Mouse (Mus musculus): ENCODE measurements at regions not wholly inside any gene's neighbourhood (a gene's known extent, or its start where the extent isn't known, plus 50 kb on each side); places are given as distances from the start of the nearest gene placed in this dataset.

DNA sequence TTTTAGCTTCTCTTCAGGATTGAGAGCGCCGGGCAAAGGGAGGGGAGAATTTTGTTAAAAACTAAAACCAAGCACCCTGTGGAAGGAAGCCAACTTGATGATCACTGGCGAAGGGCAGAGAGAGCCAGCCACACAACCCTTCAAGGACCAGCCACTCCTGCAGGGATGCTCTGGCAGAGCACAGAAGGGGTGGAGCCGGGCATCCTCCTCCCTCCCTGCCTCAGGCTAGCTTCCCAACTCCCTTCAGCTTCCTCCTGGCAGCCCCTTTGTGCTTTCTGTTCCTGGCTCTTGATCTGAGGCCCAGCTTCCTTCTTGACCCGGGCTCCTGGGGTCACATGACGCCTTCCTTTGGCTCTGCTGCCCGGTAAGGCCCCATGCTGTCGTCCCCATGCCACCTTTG, 591.8 kb upstream of the Gm10131 start:
- Histone ChIP-seq H3K4me1 (ENCODE audit: control insufficient read depth, insufficient read depth, insufficient read length, low read length) (no peaks in the 10 kb centered on the region), H3K36me3 (ENCODE audit: control insufficient read depth, insufficient read depth, low read length) (no peaks in the 10 kb centered on the region), H3K4me3 (ENCODE audit: low read depth, low read length) (no peak overlapping the region), H3K27ac (ENCODE audit: insufficient read depth, low read depth, low read length) (no peak overlapping the region), H3K27me3 (ENCODE audit: control insufficient read depth, insufficient read depth, low read length) (no peaks in the 10 kb centered on the region)
- 60% methylated on average over 8 of the region's 8 CpGs for WGBS
- no peak for TF ChIP-seq CTCF (IDR thresholded peaks at IDR 0.05; ENCODE audit: extremely low read depth, insufficient read length, insufficient replicate concordance, low read depth, low read length)

DNA sequence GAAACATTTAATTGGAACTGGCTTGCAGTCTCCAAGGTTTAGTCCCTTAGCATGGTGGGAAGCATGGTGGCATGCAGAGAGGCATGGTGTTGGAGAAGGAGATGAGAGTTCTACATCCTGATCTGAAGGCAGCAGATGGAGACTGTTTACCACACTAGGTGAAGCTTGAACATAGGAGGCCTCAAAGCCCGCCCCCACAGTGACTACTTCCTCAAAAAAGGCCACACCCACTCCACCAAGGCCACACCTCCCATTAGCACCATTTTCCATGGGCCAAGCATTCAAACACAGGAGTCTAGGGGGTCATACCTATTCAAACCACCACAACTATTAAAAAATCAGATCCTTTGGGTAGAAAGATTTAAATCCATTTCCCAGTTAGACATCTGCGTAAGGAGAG, 591.3 kb upstream of the Gm10131 start:
- H3K4me1 ChIP-seq (ENCODE audit: control insufficient read depth, insufficient read depth, insufficient read length, low read length), result no peaks in the 10 kb centered on the region
- no peak overlapping the region for H3K4me3 ChIP-seq (ENCODE audit: low read depth, low read length)
- no peak overlapping the region for H3K27ac ChIP-seq (ENCODE audit: insufficient read depth, low read depth, low read length)
- no peak for TF ChIP-seq CTCF (IDR thresholded peaks at IDR 0.05; ENCODE audit: extremely low read depth, insufficient read length, insufficient replicate concordance, low read depth, low read length)
- no peak for TF ChIP-seq POLR2A (IDR thresholded peaks at IDR 0.05; ENCODE audit: low read depth, low read length)
- H3K36me3 ChIP-seq (ENCODE audit: control insufficient read depth, insufficient read depth, low read length), result no peaks in the 10 kb centered on the region
- no peaks in the 10 kb centered on the region for H3K27me3 ChIP-seq (ENCODE audit: control insufficient read depth, insufficient read depth, low read length)
- 98% methylated on average over 2 of the region's 2 CpGs for WGBS

- H3K4me3 ChIP-seq (ENCODE audit: low read depth, low read length), result no peak overlapping the region
- no peaks in the 10 kb centered on the region for H3K27me3 ChIP-seq (ENCODE audit: control insufficient read depth, insufficient read depth, low read length)
- H3K4me1 ChIP-seq (ENCODE audit: control insufficient read depth, insufficient read depth, insufficient read length, low read length), result no peaks in the 10 kb centered on the region
- H3K36me3 ChIP-seq (ENCODE audit: control insufficient read depth, insufficient read depth, low read length), result no peaks in the 10 kb centered on the region
- WGBS, result 27% methylated on average over 4 of the region's 4 CpGs
- TF ChIP-seq CTCF (IDR thresholded peaks at IDR 0.05; ENCODE audit: extremely low read depth, insufficient read length, insufficient replicate concordance, low read depth, low read length), result no peak
- H3K27ac ChIP-seq (ENCODE audit: insufficient read depth, low read depth, low read length), result no peak overlapping the region
Measured at GRCm38 (mm10) chr8:34699015-34699414, 587.5 kb upstream of the Gm10131 start.

GRCm38 (mm10) chr8:34696365-34696764, 584.8 kb upstream of the Gm10131 start:
- no peaks in the 10 kb centered on the region for H3K4me1 ChIP-seq (ENCODE audit: control insufficient read depth, insufficient read depth, insufficient read length, low read length)
- no peak for TF ChIP-seq POLR2A (IDR thresholded peaks at IDR 0.05; ENCODE audit: low read depth, low read length)
- no peak for TF ChIP-seq CTCF (IDR thresholded peaks at IDR 0.05; ENCODE audit: extremely low read depth, insufficient read length, insufficient replicate concordance, low read depth, low read length)
- H3K27ac ChIP-seq (ENCODE audit: insufficient read depth, low read depth, low read length), result no peak overlapping the region
- H3K36me3 ChIP-seq (ENCODE audit: control insufficient read depth, insufficient read depth, low read length), result no peaks in the 10 kb centered on the region
- no peak overlapping the region for H3K4me3 ChIP-seq (ENCODE audit: low read depth, low read length)
- H3K27me3 ChIP-seq (ENCODE audit: control insufficient read depth, insufficient read depth, low read length), result no peaks in the 10 kb centered on the region
- whole genome bisulfite sequencing, result 85% methylated on average over 12 of the region's 12 CpGs

- Histone ChIP-seq H3K4me3 (ENCODE audit: low read depth, low read length) (no peak overlapping the region), H3K27ac (ENCODE audit: insufficient read depth, low read depth, low read length) (no peak overlapping the region), H3K36me3 (ENCODE audit: control insufficient read depth, insufficient read depth, low read length) (no peaks in the 10 kb centered on the region), H3K27me3 (ENCODE audit: control insufficient read depth, insufficient read depth, low read length) (no peaks in the 10 kb centered on the region), H3K4me1 (ENCODE audit: control insufficient read depth, insufficient read depth, insufficient read length, low read length) (no peaks in the 10 kb centered on the region; the same call in 1 of the 2 replicates)
- TF ChIP-seq POLR2A (IDR thresholded peaks at IDR 0.05; ENCODE audit: low read depth, low read length) (no peak), CTCF (IDR thresholded peaks at IDR 0.05; ENCODE audit: extremely low read depth, insufficient read length, insufficient replicate concordance, low read depth, low read length) (no peak)
- 21% methylated on average over 13 of the region's 13 CpGs for WGBS
Measured at GRCm38 (mm10) chr8:34692606-34693005, 581.1 kb upstream of the Gm10131 start.

DNA sequence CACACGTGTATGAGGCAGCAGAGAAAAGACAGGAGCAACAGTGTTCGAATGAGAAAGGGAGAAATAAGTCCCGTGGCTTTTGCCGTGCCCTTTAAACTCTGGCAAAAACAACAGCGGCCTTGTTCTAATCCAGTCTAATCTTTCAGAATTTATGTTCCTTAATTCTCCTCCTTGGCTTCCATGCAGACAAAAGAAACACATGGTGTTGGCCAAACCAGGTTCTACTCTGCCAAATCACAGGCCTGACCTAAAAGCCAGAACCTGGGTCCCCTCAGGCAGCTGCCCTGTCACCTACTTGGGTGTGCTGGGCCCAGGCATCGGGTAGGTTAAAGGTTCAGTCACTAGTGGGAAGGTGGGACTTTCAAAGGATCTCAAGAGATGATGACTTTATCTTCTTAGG, 580.2 kb upstream of the Gm10131 start:
- no peaks in the 10 kb centered on the region for H3K27me3 ChIP-seq (ENCODE audit: control insufficient read depth, insufficient read depth, low read length)
- H3K4me1 ChIP-seq (ENCODE audit: control insufficient read depth, insufficient read depth, insufficient read length, low read length), result no peaks in the 10 kb centered on the region; the same call in 1 of the 2 replicates
- WGBS, result 64% methylated on average over 6 of the region's 6 CpGs
- H3K36me3 ChIP-seq (ENCODE audit: control insufficient read depth, insufficient read depth, low read length), result no peaks in the 10 kb centered on the region
- TF ChIP-seq POLR2A (IDR thresholded peaks at IDR 0.05; ENCODE audit: low read depth, low read length), result no peak
- TF ChIP-seq CTCF (IDR thresholded peaks at IDR 0.05; ENCODE audit: extremely low read depth, insufficient read length, insufficient replicate concordance, low read depth, low read length), result no peak
- no peak overlapping the region for H3K4me3 ChIP-seq (ENCODE audit: low read depth, low read length)
- H3K27ac ChIP-seq (ENCODE audit: insufficient read depth, low read depth, low read length), result no peak overlapping the region

- TF ChIP-seq POLR2A (IDR thresholded peaks at IDR 0.05; ENCODE audit: low read depth, low read length) (no peak), CTCF (IDR thresholded peaks at IDR 0.05; ENCODE audit: extremely low read depth, insufficient read length, insufficient replicate concordance, low read depth, low read length) (no peak)
- Histone ChIP-seq H3K36me3 (ENCODE audit: control insufficient read depth, insufficient read depth, low read length) (no peaks in the 10 kb centered on the region), H3K27ac (ENCODE audit: insufficient read depth, low read depth, low read length) (no peak overlapping the region), H3K4me3 (ENCODE audit: low read depth, low read length) (peak overlapping the region; percentile 66), H3K4me1 (ENCODE audit: control insufficient read depth, insufficient read depth, insufficient read length, low read length) (no peaks in the 10 kb centered on the region; the same call in 1 of the 2 replicates), H3K27me3 (ENCODE audit: control insufficient read depth, insufficient read depth, low read length) (no peaks in the 10 kb centered on the region)
- 29% methylated on average over 9 of the region's 9 CpGs for WGBS
Measured at GRCm38 (mm10) chr8:34689825-34690493, 578.4 kb upstream of the Gm10131 start.
